Mouse (Mus musculus): Measurements from ENCODE around the gene Rpl12. TPM values are rescaled to one million over a fixed set of nuclear protein-coding genes. Genes with fewer than 3 reads are reported as not detected.

Gene Rpl12
- total RNA-seq (2023; ENCODE audit: inconsistent age): 883 to 1,046 TPM (median 954 TPM) in 4 replicates

GRCm38 (mm10) chr2:32961192-32961995, at the start of gene Rpl12, which contains the start of gene Lrsam1:
Gene Rpl12, plus strand, starts transcription at chr2:32961559.
Gene Lrsam1, minus strand, starts transcription at chr2:32961614.

GRCm38 (mm10) chr2:32981725-32982271, 20.4 kb downstream of the Rpl12 start, which contains the start of gene Slc2a8:
Gene Slc2a8, minus strand, starts transcription at chr2:32982083.

Other genes with a start within 250 kb of the Rpl12 start
- 135 to 164 TPM (median 162 TPM) in 4 replicates for gene Cdk9, start 248.5 kb upstream of the Rpl12 start, total RNA-seq (2023; ENCODE audit: inconsistent age)
- 89.6 to 94.2 TPM (median 93.4 TPM) in 4 replicates for gene Sh2d3c, start 240.5 kb upstream of the Rpl12 start, total RNA-seq (2023; ENCODE audit: inconsistent age)
- not detected in 4 replicates for gene 6330409D20Rik, start 220.5 kb upstream of the Rpl12 start, total RNA-seq (2023; ENCODE audit: inconsistent age)
- gene Tor2a, start 204.3 kb upstream of the Rpl12 start, total RNA-seq (2023; ENCODE audit: inconsistent age): 31.3 to 39.1 TPM (median 34.5 TPM) in 4 replicates
- 0.24 to 0.61 TPM in 2 of 4 replicates, not detected in the others for gene Ttc16, start 185.9 kb upstream of the Rpl12 start, total RNA-seq (2023; ENCODE audit: inconsistent age)
- 2.5 to 7.2 TPM (median 3.3 TPM) in 4 replicates for gene Ptrh1, start 185.8 kb upstream of the Rpl12 start, total RNA-seq (2023; ENCODE audit: inconsistent age)
- gene Cfap157, start 177.1 kb upstream of the Rpl12 start, total RNA-seq (2023; ENCODE audit: inconsistent age): 0.32 TPM in 1 of 4 replicates, not detected in the others
- 3.9 to 5.8 TPM (median 5.1 TPM) in 4 replicates for gene Stxbp1, start 114.3 kb upstream of the Rpl12 start, total RNA-seq (2023; ENCODE audit: inconsistent age)
- gene Fam129b, start 85.4 kb upstream of the Rpl12 start, total RNA-seq (2023; ENCODE audit: inconsistent age): 1.4 to 2.3 TPM (median 1.9 TPM) in 4 replicates
- gene Lrsam1, start 55 bp downstream of the Rpl12 start, total RNA-seq (2023; ENCODE audit: inconsistent age): 13.4 to 23.0 TPM (median 18.7 TPM) in 4 replicates
- 5.7 to 12.4 TPM (median 6.3 TPM) in 4 replicates for gene Slc2a8, start 20.5 kb downstream of the Rpl12 start, total RNA-seq (2023; ENCODE audit: inconsistent age)
- 0.18 to 2.2 TPM (median 0.45 TPM) in 3 of 4 replicates, not detected in the other for gene Garnl3, start 170.1 kb downstream of the Rpl12 start, total RNA-seq (2023; ENCODE audit: inconsistent age)